31 mouse cellular contexts compared by ENCODE assay signal in the genomic region with DNA sequence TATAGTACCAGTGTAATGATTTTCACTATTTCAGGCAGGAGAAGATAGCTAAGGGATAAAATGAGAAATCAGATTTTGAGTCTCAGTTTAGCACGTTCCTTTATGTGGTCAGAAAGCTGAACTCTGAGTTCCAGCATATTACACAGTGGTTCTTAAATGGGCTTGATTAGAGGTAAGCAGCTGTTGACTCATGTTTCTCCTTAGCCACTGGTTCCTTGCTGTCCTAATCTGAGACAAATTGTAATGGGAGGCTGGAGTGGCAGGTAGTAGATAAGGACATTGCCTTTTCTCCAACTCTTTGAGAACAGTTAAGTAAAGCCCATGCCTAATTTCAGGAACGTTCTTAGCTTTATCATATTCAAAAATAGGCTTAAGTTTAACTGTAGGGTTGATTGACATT. TPM values are rescaled to one million over a fixed set of nuclear protein-coding genes. Genes with fewer than 3 reads are reported as not detected.
DNase-seq lines count a peak whose midpoint lies in the region; ATAC-seq lines count a peak whose summit lies in the region.
"Had no signal": no experiment of that assay in that cellular context is flagged by ENCODE, and none has a peak within 500 bp of the region (broad histone marks: within the 10 kb centered on the region; RNA-seq: fewer than 3 reads in every experiment).

No protein-coding gene starts in this region.

- DNase-seq in 416B (ENCODE audit: low read depth), result peak; percentile 35
- peak; percentile 49 for DNase-seq in c-Kit-negative CD71-positive TER-119-positive erythroid progenitor cells, embryonic 14.5 days (ENCODE audit: low read depth, low spot score)
- DNase-seq in lung, adult 18-20 months, result no peak
- no peak for DNase-seq in ovary, postnatal 36 days (ENCODE audit: low spot score)
- no peak for DNase-seq in kidney, postnatal 10 days
- DNase-seq: adrenal gland, adult 8-10 months; B cell, adult 2 months; cerebellum, adult 9-10 months; forebrain, postnatal 0 days; gastrocnemius, postnatal 25 days; heart, postnatal 36 days; kidney, adult 8-10 months; kidney, postnatal 14 days; layer of hippocampus, postnatal 36 days; lung, adult 2 months; lung, postnatal 14 days; right cerebral cortex, adult 18-20 months; right cerebral cortex, postnatal 4 days; thymus, adult 2 months; thymus, postnatal 4 days had no signal

- H3K27ac ChIP-seq in liver, embryonic 12.5 days, result peak overlapping the region; percentile 88
- H3K27ac ChIP-seq: forebrain, embryonic 10.5 days; heart, embryonic 15.5 days; hindbrain, embryonic 14.5 days; layer of hippocampus, adult 2 months; midbrain, embryonic 15.5 days had no signal

- peak; percentile 51 for ATAC-seq in liver, embryonic 12.5 days
- ATAC-seq in megakaryocyte progenitor cell, adult 5-6 weeks (replicated peaks; ENCODE audit: poor library complexity), result peak; percentile 32
- ATAC-seq: activated CD4-positive, CD25-positive, alpha-beta regulatory T cell, adult 4 months; forebrain, postnatal 0 days; inflammation-experienced regulatory T-cells, adult 6 months; midbrain, embryonic 15.5 days had no signal

- peak overlapping the region; percentile 35 for H3K9ac ChIP-seq in liver, embryonic 12.5 days
- H3K9ac ChIP-seq: forebrain, postnatal 0 days; heart, embryonic 15.5 days; hindbrain, embryonic 14.5 days; midbrain, embryonic 15.5 days had no signal

- H3K27me3 ChIP-seq in liver, embryonic 12.5 days (replicated peaks), result no peaks in the 10 kb centered on the region
- H3K27me3 ChIP-seq: CH12.LX; heart, embryonic 15.5 days; midbrain, embryonic 15.5 days had no signal

- H3K4me3 ChIP-seq in liver, embryonic 12.5 days, result peak overlapping the region; percentile 86
- H3K4me3 ChIP-seq: heart, embryonic 15.5 days; layer of hippocampus, adult 2 months; midbrain, embryonic 15.5 days had no signal

- WGBS in liver, embryonic 12.5 days (ENCODE audit: insufficient replicate concordance), result 19% methylated on average over 2 of the region's 2 CpGs

- no peaks in the 10 kb centered on the region for H3K9me3 ChIP-seq in liver, embryonic 12.5 days (replicated peaks)
- H3K9me3 ChIP-seq: forebrain, embryonic 10.5 days; G1E; heart, embryonic 15.5 days; midbrain, embryonic 15.5 days had no signal

- H3K4me1 ChIP-seq in liver, embryonic 12.5 days, result peaks cover 72% of the 10 kb centered on the region

- H3K4me2 ChIP-seq in liver, embryonic 12.5 days, result peak overlapping the region; percentile 76
- H3K4me2 ChIP-seq: heart, embryonic 15.5 days; hindbrain, embryonic 14.5 days; midbrain, embryonic 15.5 days had no signal

- H3K36me3 ChIP-seq in liver, embryonic 12.5 days, result peaks cover 17% of the 10 kb centered on the region
- H3K36me3 ChIP-seq: midbrain, embryonic 15.5 days had no signal

RNA-seq across cellular contexts. Expression of a gene that starts 3.6 kb away (rescaled TPM):
- polyA plus RNA-seq in liver, embryonic 12.5 days (2016; fragmentation: Nextera tagmentation; extraction: Ambion mirVana), result 126 and 128 TPM in 2 replicates
- total RNA-seq in megakaryocyte progenitor cell, adult 5-6 weeks (2015), result 154 and 155 TPM in 2 replicates
- 129 and 134 TPM in 2 replicates for total RNA-seq in megakaryocyte progenitor cell, adult 5-6 weeks (2017)

Comparison
In these comparisons a context has a peak if more than half of its experiments do, and no peak if none do; other contexts are left out.
1. DNase-seq: peak in 416B (single experiment) and c-Kit-negative CD71-positive TER-119-positive erythroid progenitor cells, embryonic 14.5 days (single experiment); none in lung, adult 18-20 months (0 of 2), ovary, postnatal 36 days (single experiment) and kidney, postnatal 10 days (single experiment).